Mouse (Mus musculus): Measurements from ENCODE around the gene Serhl. TPM values are rescaled to one million over a fixed set of nuclear protein-coding genes. Genes with fewer than 3 reads are reported as not detected.
"Not testable (repeated sequence)": the region's sequence is repeated elsewhere in the genome, so short reads cannot be mapped to it uniquely, and the experiment has no call there.

Serhl gene
- polyA plus RNA-seq (2015; fragmentation: Nextera tagmentation; extraction: Ambion mirVana): 27.2 and 30.6 TPM in 2 replicates

DNA sequence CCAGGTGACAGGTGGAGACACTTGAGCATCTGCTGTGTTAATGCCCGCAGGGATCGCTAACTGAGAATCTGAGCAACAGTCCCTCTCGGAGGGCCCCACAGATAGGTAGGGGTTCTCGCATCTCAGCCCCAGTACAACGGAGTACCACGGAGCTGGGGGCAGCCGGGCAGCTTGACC, at the start of gene Serhl:
TSS of gene Serhl (plus strand) at position 78 of the 177 bp plus-strand sequence.
- Histone ChIP-seq H3K36me3 (no peaks in the 10 kb centered on the region), H3K27me3 (peaks cover 23% of the 10 kb centered on the region; the same call in 1 of the 2 replicates), H3K9me3 (no peaks in the 10 kb centered on the region), H3K27ac (no peak within 1 kb of the TSS), H3K4me3 (replicated peaks) (no peak within 1 kb of the TSS), H3K9ac (replicated peaks) (peak within 1 kb of the TSS; percentile 48; the same call in 1 of the 2 replicates), H3K4me1 (replicated peaks) (peaks cover 16% of the 10 kb centered on the region), H3K4me2 (replicated peaks) (peak within 1 kb of the TSS; percentile 37)
- ATAC-seq: no peak
- WGBS: 17% methylated on average over 7 of the region's 7 CpGs

DNA sequence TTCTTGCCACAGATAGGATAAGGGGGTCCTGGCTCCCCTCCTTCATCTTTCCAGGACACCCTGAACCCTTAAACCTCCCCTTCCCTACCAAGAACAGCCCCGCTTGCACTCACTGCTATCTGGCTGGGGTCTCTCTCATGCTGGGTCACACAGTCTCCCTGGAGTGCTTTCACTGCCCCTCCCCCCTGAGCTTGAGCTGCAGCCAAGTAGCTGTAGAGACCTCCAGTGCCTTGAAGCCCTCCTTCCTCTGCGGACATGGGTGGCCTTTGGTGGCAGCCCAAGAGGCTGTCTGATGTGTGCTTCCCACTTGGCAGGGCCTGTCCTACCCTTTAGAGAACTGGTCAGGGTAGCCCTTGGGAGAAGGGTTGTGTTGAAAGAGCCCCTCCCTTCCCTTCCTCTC, 49.1 kb upstream of the Serhl start:
- H3K4me1 ChIP-seq (replicated peaks): peaks cover 51% of the 10 kb centered on the region
- no peak overlapping the region for H3K27ac ChIP-seq
- no peak overlapping the region for H3K4me3 ChIP-seq (replicated peaks)
- peaks cover 31% of the 10 kb centered on the region for H3K27me3 ChIP-seq
- ATAC-seq: no peak
- H3K9me3 ChIP-seq: no peaks in the 10 kb centered on the region
- no peak overlapping the region for H3K4me2 ChIP-seq (replicated peaks)
- WGBS: 43% methylated on average over 2 of the region's 2 CpGs
- H3K9ac ChIP-seq (replicated peaks): no peak overlapping the region; the same call in 1 of the 2 replicates
- no peaks in the 10 kb centered on the region for H3K36me3 ChIP-seq

DNA sequence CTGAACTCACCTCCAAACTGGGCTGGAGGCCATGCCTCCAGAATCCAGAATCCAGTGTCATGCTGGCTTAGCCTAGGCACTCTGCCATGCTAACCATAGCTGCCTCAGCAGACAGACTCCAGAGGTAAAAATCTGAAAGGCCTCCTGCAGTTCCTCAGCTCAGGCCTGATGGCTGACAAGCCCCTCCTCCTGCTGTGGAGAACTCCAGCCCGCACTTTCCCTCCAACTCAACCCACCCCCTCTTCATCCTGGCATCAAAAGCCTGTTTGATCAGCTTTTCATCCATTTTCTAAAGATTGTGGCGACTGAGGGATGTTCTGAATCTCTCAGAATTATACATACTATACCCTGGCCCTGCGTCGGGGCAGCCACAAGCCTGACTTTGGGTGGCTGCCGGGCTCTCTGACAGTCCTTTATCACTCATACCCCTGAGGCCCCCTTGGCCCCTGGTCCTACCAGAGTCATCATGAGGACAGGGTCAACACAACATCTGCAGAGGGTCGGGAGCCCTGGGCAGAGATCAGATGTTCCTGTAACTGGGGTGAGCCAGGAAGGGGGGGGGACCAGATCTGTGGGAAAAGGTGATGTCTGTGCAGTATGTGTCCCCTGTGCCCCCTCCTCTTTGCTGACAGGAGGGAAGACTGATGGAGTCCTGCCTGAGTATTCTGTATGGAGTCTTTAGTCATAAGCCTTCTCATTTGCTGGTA, 46.5 kb upstream of the Serhl start:
- peaks cover 42% of the 10 kb centered on the region for H3K4me1 ChIP-seq (replicated peaks)
- peak; percentile 80 for ATAC-seq
- 0 out of 2 replicates have a peak overlapping the region, but pooled peaks have one; percentile 32 for H3K9ac ChIP-seq (replicated peaks)
- no peaks in the 10 kb centered on the region for H3K36me3 ChIP-seq
- peaks cover 5% of the 10 kb centered on the region; the same call in 1 of the 2 replicates for H3K9me3 ChIP-seq
- peaks cover 18% of the 10 kb centered on the region for H3K27me3 ChIP-seq
- H3K27ac ChIP-seq: peak overlapping the region; percentile 81
- peak overlapping the region; percentile 43 for H3K4me2 ChIP-seq (replicated peaks)
- WGBS: 2% methylated on average over 6 of the region's 6 CpGs
- H3K4me3 ChIP-seq (replicated peaks): 0 out of 2 replicates have a peak overlapping the region, but pooled peaks have one; percentile 2

DNA sequence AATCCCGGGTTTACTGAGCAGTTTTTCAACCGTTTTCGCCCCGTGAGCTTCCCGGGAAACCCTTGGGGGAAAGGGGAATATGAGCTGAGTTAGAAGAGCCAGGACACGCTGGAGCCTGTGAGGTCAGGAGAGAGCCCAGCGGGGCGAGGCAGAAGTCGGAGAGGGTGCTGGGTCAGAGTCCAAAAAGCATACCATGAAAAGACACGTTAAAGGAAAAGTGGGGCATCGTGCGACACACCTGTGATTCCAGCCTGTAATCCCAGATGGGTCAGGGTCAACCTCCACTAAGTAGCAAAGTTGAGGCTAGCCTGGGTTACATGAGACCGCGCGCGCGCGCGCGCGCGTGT, 46.0 kb upstream of the Serhl start:
- H3K27me3 ChIP-seq: peaks cover 18% of the 10 kb centered on the region
- H3K36me3 ChIP-seq: no peaks in the 10 kb centered on the region
- ATAC-seq: 0 out of 2 replicates have a peak, but pooled peaks have one; percentile 7
- H3K4me2 ChIP-seq (replicated peaks): peak overlapping the region; percentile 43
- 63% methylated on average over 22 of the region's 22 CpGs for WGBS
- 0 out of 2 replicates have a peak overlapping the region, but pooled peaks have one; percentile 32 for H3K9ac ChIP-seq (replicated peaks)
- H3K9me3 ChIP-seq: peaks cover 5% of the 10 kb centered on the region; the same call in 1 of the 2 replicates
- peak overlapping the region; percentile 81 for H3K27ac ChIP-seq
- H3K4me3 ChIP-seq (replicated peaks): no peak overlapping the region
- peaks cover 37% of the 10 kb centered on the region for H3K4me1 ChIP-seq (replicated peaks)

DNA sequence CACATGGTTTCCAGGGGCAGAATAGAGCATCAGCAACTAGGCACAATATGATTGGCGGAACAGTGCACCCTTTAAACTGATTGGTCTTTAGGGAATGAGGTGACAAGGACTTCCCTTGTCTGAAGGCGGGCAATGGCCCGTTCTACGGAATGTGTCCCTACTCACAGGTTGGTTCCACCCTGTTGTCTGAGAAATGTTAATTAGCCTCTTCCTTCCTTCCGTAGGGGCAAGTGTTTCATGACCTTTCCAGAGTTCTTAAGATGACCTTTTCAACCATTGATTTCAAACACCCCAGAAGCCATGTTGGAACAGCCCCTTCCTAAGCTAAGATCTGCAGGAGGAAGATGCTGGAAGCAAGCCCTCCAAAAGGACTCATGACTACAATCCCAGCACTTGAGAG, 43.7 kb upstream of the Serhl start:
- not testable (repeated sequence) for H3K36me3 ChIP-seq; H3K27ac ChIP-seq; H3K4me3 ChIP-seq (replicated peaks); H3K9me3 ChIP-seq; ATAC-seq; H3K27me3 ChIP-seq; H3K9ac ChIP-seq (replicated peaks); H3K4me2 ChIP-seq (replicated peaks)
- WGBS: 93% methylated on average over 5 of the region's 5 CpGs
- peaks cover 28% of the 10 kb centered on the region for H3K4me1 ChIP-seq (replicated peaks)

DNA sequence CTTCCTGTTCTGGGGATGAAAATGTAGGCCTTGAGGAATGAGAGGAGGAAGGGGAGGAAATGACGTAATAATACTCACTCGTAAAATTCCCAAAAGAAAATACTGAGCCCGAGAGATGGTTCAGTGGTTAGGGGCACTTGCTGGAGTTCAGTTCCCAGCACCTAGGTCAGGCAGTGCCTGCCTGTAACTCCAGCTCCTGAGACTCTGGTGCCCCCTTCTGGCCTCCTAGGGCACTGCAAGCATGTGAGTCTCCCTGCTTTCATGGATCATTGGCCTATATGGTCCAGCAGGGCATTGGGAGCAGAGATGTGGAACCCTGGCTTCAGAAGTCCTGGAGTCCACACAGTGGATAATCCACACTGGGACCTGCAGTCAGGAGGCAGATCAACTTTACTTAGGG, 43.0 kb upstream of the Serhl start:
- no peak for ATAC-seq
- no peak overlapping the region for H3K4me2 ChIP-seq (replicated peaks)
- 95% methylated on average over 3 of the region's 3 CpGs for WGBS
- H3K36me3 ChIP-seq: no peaks in the 10 kb centered on the region
- H3K27ac ChIP-seq: no peak overlapping the region
- H3K9ac ChIP-seq (replicated peaks): no peak overlapping the region
- no peak overlapping the region for H3K4me3 ChIP-seq (replicated peaks)
- H3K9me3 ChIP-seq: peaks cover 5% of the 10 kb centered on the region; the same call in 1 of the 2 replicates
- peaks cover 28% of the 10 kb centered on the region for H3K4me1 ChIP-seq (replicated peaks)
- H3K27me3 ChIP-seq: no peaks in the 10 kb centered on the region

DNA sequence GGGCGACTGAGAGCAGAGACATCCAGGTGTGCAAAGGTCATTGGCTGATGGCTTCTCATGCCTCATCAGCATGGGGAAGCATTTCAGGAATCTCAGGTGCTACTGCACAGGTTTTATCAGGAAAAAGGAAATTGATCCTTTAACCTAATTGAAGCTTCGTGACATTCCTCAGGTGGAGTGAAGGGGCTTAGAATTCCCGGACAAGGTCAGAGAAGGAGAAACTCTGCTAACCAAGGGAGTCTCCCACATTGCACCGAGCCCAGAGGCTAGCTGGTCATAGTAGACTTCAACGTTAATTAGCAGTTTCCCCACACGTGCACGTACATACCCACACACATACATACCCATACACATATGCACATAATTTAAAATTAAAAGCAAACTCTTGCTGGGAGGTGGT, 42.6 kb upstream of the Serhl start:
- Histone ChIP-seq H3K27me3 (no peaks in the 10 kb centered on the region), H3K9me3 (peaks cover 5% of the 10 kb centered on the region; the same call in 1 of the 2 replicates), H3K4me1 (replicated peaks) (peaks cover 29% of the 10 kb centered on the region), H3K36me3 (no peaks in the 10 kb centered on the region), H3K27ac (no peak overlapping the region), H3K4me3 (replicated peaks) (no peak overlapping the region), H3K4me2 (replicated peaks) (no peak overlapping the region), H3K9ac (replicated peaks) (no peak overlapping the region)
- WGBS: 87% methylated on average over 7 of the region's 7 CpGs
- ATAC-seq: no peak

DNA sequence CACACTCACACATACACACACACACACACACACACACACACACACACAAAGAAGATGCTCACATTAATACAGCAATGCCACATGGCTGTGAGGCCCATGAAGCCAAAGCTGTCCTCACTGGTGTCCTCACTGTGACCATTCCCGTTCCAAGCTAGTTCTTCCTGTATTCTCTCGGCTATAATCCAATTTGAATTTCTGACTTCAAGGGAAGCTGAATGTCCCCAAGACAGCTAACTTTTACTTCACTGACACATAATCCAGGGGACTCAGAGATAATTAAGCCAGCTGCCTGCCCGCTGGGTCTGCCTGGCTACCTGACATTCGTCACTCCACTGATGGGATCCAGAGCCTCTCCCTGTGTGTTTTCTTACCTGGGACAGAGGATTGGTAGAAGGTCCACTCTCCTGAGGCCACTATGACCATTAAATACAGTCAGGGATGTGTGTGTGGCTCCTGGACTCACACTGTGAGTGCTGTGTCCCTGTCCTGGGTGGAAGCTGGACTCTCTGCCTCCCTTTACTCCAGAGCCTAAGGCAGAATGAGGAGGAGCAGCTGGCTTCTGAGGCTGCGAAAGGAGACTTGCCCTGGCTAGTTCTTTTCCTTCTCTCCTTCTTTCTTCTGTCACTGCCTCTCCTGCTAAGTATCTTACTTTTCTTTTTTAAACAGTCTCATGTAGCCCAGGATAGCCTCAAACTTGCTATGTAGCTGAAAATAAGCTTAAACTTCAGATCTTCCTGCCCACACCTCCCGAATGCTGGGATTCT, 36.8 kb upstream of the Serhl start:
- Histone ChIP-seq H3K4me2 (replicated peaks) (no peak overlapping the region), H3K4me3 (replicated peaks) (no peak overlapping the region), H3K4me1 (replicated peaks) (peaks cover 44% of the 10 kb centered on the region), H3K27ac (peak overlapping the region; percentile 22; the same call in 1 of the 2 replicates), H3K27me3 (no peaks in the 10 kb centered on the region; the same call in 1 of the 2 replicates), H3K9ac (replicated peaks) (0 out of 2 replicates have a peak overlapping the region, but pooled peaks have one; percentile 19), H3K9me3 (no peaks in the 10 kb centered on the region), H3K36me3 (no peaks in the 10 kb centered on the region)
- WGBS: 60% methylated on average over 6 of the region's 6 CpGs
- no peak for ATAC-seq

DNA sequence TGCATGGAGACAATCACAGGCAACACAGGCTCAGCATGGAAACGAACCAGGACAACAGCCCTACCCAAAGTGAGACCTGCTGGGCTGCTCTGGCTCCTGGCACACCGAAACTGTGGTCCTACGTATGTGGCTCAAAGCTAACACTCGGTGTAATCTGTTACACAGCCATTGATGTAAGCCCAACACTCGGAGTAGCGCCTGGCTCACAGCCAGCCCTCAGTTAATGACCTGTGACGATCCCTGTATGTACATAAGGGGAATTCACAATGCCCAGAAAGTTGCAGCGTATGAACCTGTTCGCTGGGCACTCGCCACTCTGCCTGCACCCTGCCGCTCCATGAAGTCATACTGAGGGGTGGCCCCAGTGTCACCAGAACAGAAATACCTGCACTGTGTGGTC, 36.0 kb upstream of the Serhl start:
- Histone ChIP-seq H3K9me3 (no peaks in the 10 kb centered on the region), H3K9ac (replicated peaks) (peak overlapping the region; percentile 19; the same call in 1 of the 2 replicates), H3K27me3 (no peaks in the 10 kb centered on the region; the same call in 1 of the 2 replicates), H3K4me3 (replicated peaks) (no peak overlapping the region), H3K4me1 (replicated peaks) (peaks cover 46% of the 10 kb centered on the region), H3K27ac (no peak overlapping the region), H3K36me3 (no peaks in the 10 kb centered on the region), H3K4me2 (replicated peaks) (no peak overlapping the region)
- no peak for ATAC-seq
- 34% methylated on average over 11 of the region's 11 CpGs for WGBS

DNA sequence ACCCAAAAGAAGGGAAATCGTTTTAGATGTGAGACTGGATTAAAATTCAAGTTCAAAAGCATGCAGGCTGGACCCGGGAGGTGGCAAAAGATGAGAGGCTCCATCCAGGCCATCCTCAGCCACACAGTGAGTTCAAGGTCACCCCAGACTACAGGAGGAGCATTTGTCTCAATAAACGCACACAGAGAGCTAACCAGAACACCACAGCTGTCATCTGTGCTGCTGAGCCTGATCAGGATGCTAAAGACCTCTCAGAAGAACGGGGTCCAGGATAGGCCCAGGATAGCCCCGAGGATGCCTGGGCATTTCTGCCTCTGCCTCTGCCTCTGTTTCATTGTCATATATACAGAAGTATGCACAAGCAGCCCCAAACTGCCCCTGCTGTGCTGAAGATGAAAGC, 33.7 kb upstream of the Serhl start:
- no peak overlapping the region for H3K4me2 ChIP-seq (replicated peaks)
- no peaks in the 10 kb centered on the region for H3K36me3 ChIP-seq
- no peak overlapping the region for H3K9ac ChIP-seq (replicated peaks)
- no peaks in the 10 kb centered on the region; the same call in 1 of the 2 replicates for H3K27me3 ChIP-seq
- WGBS: 30% methylated on average over 5 of the region's 5 CpGs
- H3K27ac ChIP-seq: peak overlapping the region; percentile 95
- no peaks in the 10 kb centered on the region for H3K9me3 ChIP-seq
- no peak for ATAC-seq
- H3K4me1 ChIP-seq (replicated peaks): peaks cover 64% of the 10 kb centered on the region
- no peak overlapping the region for H3K4me3 ChIP-seq (replicated peaks)

DNA sequence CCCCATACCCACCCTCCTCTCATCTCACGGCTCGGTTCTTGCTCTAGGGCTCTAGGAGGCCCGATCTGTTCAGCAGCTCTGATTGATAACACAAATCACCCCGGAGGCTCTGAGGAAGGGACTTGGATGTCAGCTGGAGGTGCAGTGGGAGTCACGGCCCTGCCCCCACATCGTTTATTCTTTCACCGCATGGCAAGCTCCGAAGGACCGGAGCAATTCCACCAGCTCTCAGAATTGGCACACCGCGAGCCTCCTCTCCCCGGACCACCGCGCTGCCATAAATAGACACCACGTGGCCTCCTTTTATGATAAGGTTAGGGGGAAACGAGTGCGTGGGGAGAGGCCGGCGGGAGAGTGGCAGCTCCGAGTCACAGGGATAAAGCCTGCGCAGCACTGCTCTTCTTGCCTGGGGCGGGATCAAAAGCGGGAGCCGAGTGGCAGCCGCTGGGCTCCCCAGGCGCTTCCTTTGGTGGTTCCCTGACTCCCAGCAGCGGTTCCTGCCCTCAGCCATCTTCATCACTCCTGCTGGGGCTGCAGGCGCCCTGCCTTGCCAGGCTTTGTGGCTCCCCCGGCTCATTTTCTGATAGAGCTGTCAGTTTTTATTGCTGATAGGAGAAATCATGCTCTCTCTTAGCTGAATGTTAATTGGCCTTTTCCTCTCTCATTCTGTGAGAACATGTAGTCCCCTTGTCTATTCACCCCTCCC, 32.8 kb upstream of the Serhl start:
- H3K27ac ChIP-seq: peak overlapping the region; percentile 95
- no peaks in the 10 kb centered on the region for H3K9me3 ChIP-seq
- peaks cover 68% of the 10 kb centered on the region for H3K4me1 ChIP-seq (replicated peaks)
- H3K4me3 ChIP-seq (replicated peaks): peak overlapping the region; percentile 33
- no peaks in the 10 kb centered on the region; the same call in 1 of the 2 replicates for H3K27me3 ChIP-seq
- no peaks in the 10 kb centered on the region for H3K36me3 ChIP-seq
- WGBS: 0% methylated on average over 29 of the region's 29 CpGs
- H3K4me2 ChIP-seq (replicated peaks): peak overlapping the region; percentile 60
- H3K9ac ChIP-seq (replicated peaks): peak overlapping the region; percentile 66
- peak; percentile 86 for ATAC-seq

DNA sequence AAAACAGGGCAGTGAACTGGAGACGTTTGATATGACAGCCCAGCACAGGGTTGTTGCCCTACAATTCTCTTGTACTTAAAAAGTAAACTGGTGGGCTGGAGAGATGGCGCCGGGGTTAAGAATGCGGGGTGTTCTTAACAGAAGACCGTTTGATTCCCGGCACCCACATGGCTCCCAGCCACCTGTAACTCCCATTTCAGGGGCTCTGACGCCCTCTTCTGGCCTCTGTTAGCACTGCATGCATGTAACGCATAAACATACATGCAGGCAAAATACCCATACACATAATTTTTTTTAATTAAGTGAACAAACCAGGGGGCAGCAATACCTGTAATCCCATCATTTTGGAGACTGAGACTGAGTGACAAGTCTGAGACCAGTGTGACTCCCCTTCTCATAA, 31.8 kb upstream of the Serhl start:
- Histone ChIP-seq H3K36me3 (no peaks in the 10 kb centered on the region), H3K4me1 (replicated peaks) (peaks cover 63% of the 10 kb centered on the region), H3K9me3 (no peaks in the 10 kb centered on the region), H3K4me3 (replicated peaks) (no peak overlapping the region), H3K9ac (replicated peaks) (no peak overlapping the region), H3K4me2 (replicated peaks) (peak overlapping the region; percentile 60; the same call in 1 of the 2 replicates), H3K27ac (peak overlapping the region; percentile 95), H3K27me3 (no peaks in the 10 kb centered on the region; the same call in 1 of the 2 replicates)
- WGBS: 71% methylated on average over 8 of the region's 8 CpGs
- ATAC-seq: no peak
